In the genomic region with DNA sequence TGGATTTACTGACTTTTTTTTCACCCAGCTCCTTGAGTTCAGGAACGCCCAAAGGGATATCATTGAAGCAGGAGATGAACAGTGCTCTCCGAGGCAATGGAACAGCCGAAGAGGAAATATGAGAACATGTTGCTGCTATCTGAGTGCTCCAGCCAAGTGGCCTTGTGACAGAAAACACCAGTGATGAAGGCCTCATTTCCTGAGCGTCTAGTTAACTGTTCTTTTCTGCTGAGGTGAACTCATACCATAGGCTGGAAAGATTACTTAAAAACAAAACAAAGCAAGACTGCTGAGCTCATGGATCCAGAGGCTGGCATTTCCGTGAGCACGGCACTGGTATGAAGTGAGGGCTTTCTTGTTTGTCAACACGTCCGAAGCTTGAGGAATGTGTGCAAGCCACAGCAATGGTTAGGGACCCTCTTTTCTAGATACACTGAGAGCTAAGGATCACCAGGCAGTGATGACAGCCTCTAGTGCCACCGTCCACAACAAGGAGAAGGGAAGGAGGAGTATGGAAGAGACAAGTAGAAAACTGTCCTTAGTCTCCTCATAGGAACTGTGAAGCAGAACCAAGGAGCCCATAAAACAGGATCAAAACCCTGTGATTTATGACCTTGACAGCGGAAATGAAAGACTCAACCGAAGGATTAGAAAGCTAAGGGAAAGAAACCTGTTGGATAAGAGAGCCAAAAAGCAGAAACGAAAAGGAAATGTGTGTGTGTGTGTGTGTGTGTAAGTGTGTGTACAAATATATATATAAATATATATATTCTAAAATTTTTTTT, we compare ENCODE assay signal across 14 mouse cellular contexts.
DNase-seq lines count a peak whose midpoint lies in the region; ATAC-seq and TF ChIP-seq lines count a peak whose summit lies in the region.
"Had no signal": no experiment of that assay in that cellular context is flagged by ENCODE, and none has a peak within 500 bp of the region (broad histone marks: within the 10 kb centered on the region; RNA-seq: fewer than 3 reads in every experiment).

No protein-coding gene starts in this region.

- H3K4me1 ChIP-seq in lung, postnatal 0 days (ENCODE audit: insufficient read depth, low read depth, low read length) = no peaks in the 10 kb centered on the region
- peaks cover 12% of the 10 kb centered on the region; the same call in 1 of the 2 replicates for H3K4me1 ChIP-seq in kidney, adult 2 months (ENCODE audit: control insufficient read depth, insufficient read depth, low read length)
- H3K4me1 ChIP-seq: midbrain, embryonic 15.5 days had no signal

- H3K9ac ChIP-seq in lung, postnatal 0 days (replicated peaks; ENCODE audit: low read depth) = no peak overlapping the region
- H3K9ac ChIP-seq: liver, embryonic 14.5 days; midbrain, embryonic 15.5 days; stomach, embryonic 15.5 days had no signal

- TF ChIP-seq POLR2A in kidney, adult 2 months (IDR thresholded peaks at IDR 0.05; ENCODE audit: low read depth, low read length) = no peak

- H3K4me2 ChIP-seq in lung, postnatal 0 days (replicated peaks; ENCODE audit: low read depth, low read length) = no peak overlapping the region
- H3K4me2 ChIP-seq: midbrain, embryonic 15.5 days; stomach, embryonic 15.5 days had no signal

- no peak overlapping the region for H3K4me3 ChIP-seq in lung, postnatal 0 days (ENCODE audit: low read depth, low read length)
- H3K4me3 ChIP-seq in kidney, adult 2 months (ENCODE audit: insufficient read depth, low read depth, low read length) = no peak overlapping the region
- H3K4me3 ChIP-seq: midbrain, embryonic 15.5 days; stomach, embryonic 15.5 days had no signal

- H3K27me3 ChIP-seq in lung, postnatal 0 days (replicated peaks; ENCODE audit: insufficient read depth, low read length) = no peaks in the 10 kb centered on the region
- H3K27me3 ChIP-seq in kidney, adult 2 months (replicated peaks; ENCODE audit: control insufficient read depth, insufficient read depth, low read length) = no peaks in the 10 kb centered on the region
- H3K27me3 ChIP-seq: midbrain, embryonic 15.5 days; stomach, embryonic 15.5 days had no signal

- WGBS in lung, postnatal 0 days = 38% methylated on average over 12 of the region's 12 CpGs
- WGBS in kidney, adult 2 months = 41% methylated on average over 12 of the region's 12 CpGs

- no peaks in the 10 kb centered on the region for H3K36me3 ChIP-seq in lung, postnatal 0 days (ENCODE audit: insufficient read depth, low read length)
- no peaks in the 10 kb centered on the region for H3K36me3 ChIP-seq in kidney, adult 2 months (ENCODE audit: control insufficient read depth, insufficient read depth, low read length)
- H3K36me3 ChIP-seq: midbrain, embryonic 15.5 days; stomach, embryonic 15.5 days had no signal

- peak; percentile 45 to 68 for DNase-seq in adrenal gland, adult (ENCODE audit: inconsistent age in 2 of 2, low spot score in 1 of 2)
- DNase-seq in adrenal gland, adult 18-20 months (ENCODE audit: low spot score in 2 of 2) = no peak
- DNase-seq in lung, postnatal 0 days (ENCODE audit: low spot score) = peak; percentile 63
- no peak for DNase-seq in lung, postnatal 14 days
- peak; percentile 65 for DNase-seq in kidney, adult 2 months
- peak; percentile 28 for DNase-seq in lung, postnatal 25 days (ENCODE audit: low spot score)
- DNase-seq in MN1 (ENCODE audit: low spot score) = no peak
- DNase-seq in cerebellum, adult 8-10 months = no peak
- DNase-seq: right cerebral cortex, postnatal 14 days had no signal

- TF ChIP-seq EP300 in lung, postnatal 0 days (IDR thresholded peaks at IDR 0.05) = peak; percentile 33; the same call in 1 of the 2 replicates

- no peaks in the 10 kb centered on the region for H3K9me3 ChIP-seq in lung, postnatal 0 days (ENCODE audit: low read length)
- H3K9me3 ChIP-seq: midbrain, embryonic 15.5 days; stomach, embryonic 15.5 days had no signal

- TF ChIP-seq CTCF in lung, postnatal 0 days (IDR thresholded peaks at IDR 0.05) = no peak
- no peak for TF ChIP-seq CTCF in kidney, adult 2 months (conservative IDR thresholded peaks at IDR 0.05; ENCODE audit: insufficient read depth, insufficient read length, low read depth, low read length)

- peak overlapping the region; percentile 1; the same call in 1 of the 2 replicates for H3K27ac ChIP-seq in lung, postnatal 0 days (ENCODE audit: low read length)
- H3K27ac ChIP-seq in kidney, adult 2 months (ENCODE audit: insufficient read depth, low read depth, low read length) = peak overlapping the region; percentile 41
- H3K27ac ChIP-seq: liver, embryonic 14.5 days; midbrain, embryonic 15.5 days had no signal

- ATAC-seq in lung, postnatal 0 days = peak; percentile 32
- ATAC-seq: activated CD4-positive, CD25-positive, alpha-beta regulatory T cell, adult 4 months; hindbrain, embryonic 16.5 days; midbrain, embryonic 15.5 days had no signal

Comparison
In these comparisons a context has a peak if more than half of its experiments do, and no peak if none do; other contexts are left out.
1. DNase-seq: peak in adrenal gland, adult (2 of 2), lung, postnatal 0 days (single experiment), kidney, adult 2 months (single experiment) and lung, postnatal 25 days (single experiment); none in adrenal gland, adult 18-20 months (0 of 2), lung, postnatal 14 days (single experiment), MN1 (single experiment) and cerebellum, adult 8-10 months (single experiment).